Mouse (Mus musculus): Measurements from ENCODE around the gene Timm50. TPM values are rescaled to one million over a fixed set of nuclear protein-coding genes. Genes with fewer than 3 reads are reported as not detected.

The Timm50 gene
- total RNA-seq, 2 experiments from 2014 or later = 6.3 to 9.4 TPM

GRCm38 (mm10) chr7:28334534-28334933 is 22.7 kb upstream of the Timm50 start:
- ATAC-seq (replicated peaks; ENCODE audit: low FRiP score, poor library complexity, severe bottlenecking) = no peak

GRCm38 (mm10) chr7:28328260-28328659 is 16.4 kb upstream of the Timm50 start:
- ATAC-seq (replicated peaks; ENCODE audit: low FRiP score, poor library complexity, severe bottlenecking) = no peak

GRCm38 (mm10) chr7:28326457-28326856 is 14.6 kb upstream of the Timm50 start:
- no peak for ATAC-seq (replicated peaks; ENCODE audit: low FRiP score, poor library complexity, severe bottlenecking)

- no peak for ATAC-seq (replicated peaks; ENCODE audit: low FRiP score, poor library complexity, severe bottlenecking)
These were observed 13.4 kb upstream of the Timm50 start for GRCm38 (mm10) chr7:28325293-28325692.

- no peak for ATAC-seq (replicated peaks; ENCODE audit: low FRiP score, poor library complexity, severe bottlenecking)
These were observed 10.3 kb upstream of the Timm50 start for GRCm38 (mm10) chr7:28321974-28322720.

- ATAC-seq (replicated peaks; ENCODE audit: low FRiP score, poor library complexity, severe bottlenecking) = no peak
These were observed 6.8 kb upstream of the Timm50 start for GRCm38 (mm10) chr7:28318714-28319113.

GRCm38 (mm10) chr7:28318036-28318435 is 6.2 kb upstream of the Timm50 start:
- no peak for ATAC-seq (replicated peaks; ENCODE audit: low FRiP score, poor library complexity, severe bottlenecking)

GRCm38 (mm10) chr7:28311151-28311925 is 534 bp downstream of the Timm50 start:
- ATAC-seq (replicated peaks; ENCODE audit: low FRiP score, poor library complexity, severe bottlenecking) = 0 out of 2 replicates have a peak, but pooled peaks have one; percentile 2

GRCm38 (mm10) chr7:28309737-28310136 is 2.1 kb downstream of the Timm50 start:
- no peak for ATAC-seq (replicated peaks; ENCODE audit: low FRiP score, poor library complexity, severe bottlenecking)

GRCm38 (mm10) chr7:28306216-28306615 is 5.7 kb downstream of the Timm50 start:
- ATAC-seq (replicated peaks; ENCODE audit: low FRiP score, poor library complexity, severe bottlenecking) = no peak

- ATAC-seq (replicated peaks; ENCODE audit: low FRiP score, poor library complexity, severe bottlenecking) = no peak
These were observed 6.2 kb downstream of the Timm50 start for GRCm38 (mm10) chr7:28305641-28306040.

GRCm38 (mm10) chr7:28301616-28302433 is 10.0 kb downstream of the Timm50 start, which contains the start of gene Dll3:
Gene Dll3 (minus strand): TSS chr7:28302238.
- ATAC-seq (replicated peaks; ENCODE audit: low FRiP score, poor library complexity, severe bottlenecking) = no peak

- ATAC-seq (replicated peaks; ENCODE audit: low FRiP score, poor library complexity, severe bottlenecking) = no peak
These were observed 12.8 kb downstream of the Timm50 start for GRCm38 (mm10) chr7:28298837-28299625.

GRCm38 (mm10) chr7:28294481-28294880 is 17.4 kb downstream of the Timm50 start:
- ATAC-seq (replicated peaks; ENCODE audit: low FRiP score, poor library complexity, severe bottlenecking) = no peak

GRCm38 (mm10) chr7:28290638-28291590 is 21.0 kb downstream of the Timm50 start, which contains the start of gene Selenov:
Gene Selenov (minus strand): TSS chr7:28291186.
- no peak for ATAC-seq (replicated peaks; ENCODE audit: low FRiP score, poor library complexity, severe bottlenecking)

- ATAC-seq (replicated peaks; ENCODE audit: low FRiP score, poor library complexity, severe bottlenecking) = no peak
These were observed 21.7 kb downstream of the Timm50 start for GRCm38 (mm10) chr7:28290165-28290564.

- ATAC-seq (replicated peaks; ENCODE audit: low FRiP score, poor library complexity, severe bottlenecking) = no peak
These were observed 31.2 kb downstream of the Timm50 start for GRCm38 (mm10) chr7:28280630-28281029.

- ATAC-seq (replicated peaks; ENCODE audit: low FRiP score, poor library complexity, severe bottlenecking) = no peak
These were observed 33.6 kb downstream of the Timm50 start for GRCm38 (mm10) chr7:28278279-28278652.

All from erythroblast, adult 5-6 weeks (primary cell).